Mouse (Mus musculus) left cerebral cortex, postnatal 10 days (tissue): ENCODE results near the gene Ppp4r2. TPM values are rescaled to one million over a fixed set of nuclear protein-coding genes. Genes with fewer than 3 reads are reported as not detected.
"Not testable (repeated sequence)": the region's sequence is repeated elsewhere in the genome, so short reads cannot be mapped to it uniquely, and the experiment has no call there.

Source experiments
- DNase-seq, 2 experiments: peaks; one replicate each; pipeline ENCODE4 v3.0.0; 2021 to 2022; ENCODE audit warnings: low spot score in 2 of 2, mixed read lengths in 1 of 2; ENCODE audit errors: extremely low spot score in 1 of 2
- intact Hi-C: fragments of 180-260 bp; cut with DNase I; formaldehyde crosslinking; loops from one replicate; pipeline ENCODE4 v1.15.1; 2025
- total RNA-seq, 2 experiments: library from RNA; stranded (reverse); gene quantifications; 2 replicates each; pipeline ENCODE4 v1.2.3; 2021

Ppp4r2 gene
- total RNA-seq, 2 experiments from 2014 or later, result 60.3 to 72.8 TPM

DNA sequence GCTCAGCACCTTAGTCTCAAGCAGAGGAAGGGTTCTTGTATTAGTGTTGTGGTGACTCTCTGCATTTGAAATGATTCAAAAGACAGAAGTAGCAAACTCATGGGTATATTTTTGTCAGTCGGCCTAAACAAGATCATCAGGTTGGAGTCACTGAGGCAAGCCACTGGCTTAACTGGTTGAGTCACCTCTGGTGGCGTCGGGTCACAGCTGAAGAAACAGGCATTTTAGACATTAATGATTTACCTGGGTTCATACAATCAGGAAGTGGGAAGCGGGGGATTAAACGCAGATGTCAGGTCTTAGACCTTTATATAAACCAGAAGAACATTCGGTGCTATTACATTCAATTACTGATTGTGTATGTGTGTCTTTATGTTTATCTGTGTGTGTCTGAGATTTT is 7.4 kb upstream of the Ppp4r2 start:
- intact Hi-C loops, result no loop called here
- DNase-seq, result no peak

DNA sequence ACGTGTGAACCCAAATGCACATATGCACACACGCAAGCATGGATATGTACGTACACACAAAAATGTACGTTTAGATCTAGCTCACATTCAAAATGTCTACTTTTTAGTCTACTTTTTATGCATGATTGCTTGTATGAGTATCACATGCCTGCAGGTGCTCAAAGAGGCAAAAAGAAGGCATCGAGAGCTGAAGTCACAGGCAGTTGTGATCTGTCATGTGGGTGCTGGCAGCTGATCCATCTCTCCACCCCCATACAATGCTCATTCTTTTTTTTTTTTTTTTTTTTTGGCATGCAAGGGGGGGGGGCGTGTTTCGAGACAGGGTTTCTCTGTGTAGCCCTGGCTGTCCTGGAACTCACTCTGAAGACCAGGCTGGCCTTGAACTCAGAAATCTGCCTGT is 4.9 kb upstream of the Ppp4r2 start:
- no peak for DNase-seq
- intact Hi-C loops, result no loop called here

DNA sequence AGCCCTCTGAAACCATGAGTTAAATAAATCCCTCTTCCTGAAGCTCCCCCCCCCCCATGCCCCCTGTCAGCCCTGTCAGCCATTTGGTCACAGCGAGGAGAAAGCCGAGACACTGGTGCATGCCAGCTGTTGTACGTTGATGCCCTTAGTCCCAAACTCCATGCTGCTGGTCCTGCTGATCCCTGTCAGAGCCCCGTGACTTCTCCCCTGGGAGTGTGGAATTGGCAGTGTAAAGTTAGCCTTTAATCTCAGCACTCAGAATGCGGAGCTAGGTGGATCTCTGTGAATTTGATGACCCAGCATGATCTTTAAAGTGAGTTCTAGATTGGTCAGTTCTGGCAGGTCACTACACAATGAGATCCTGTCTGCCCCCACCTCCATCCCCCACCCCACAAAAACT is 3.7 kb upstream of the Ppp4r2 start:
- no peak for DNase-seq
- intact Hi-C loops, result loop anchor here (10.0 kb wide), 1 partner anchor 155 kb away; the partner anchor contains the start of gene Shq1

DNA sequence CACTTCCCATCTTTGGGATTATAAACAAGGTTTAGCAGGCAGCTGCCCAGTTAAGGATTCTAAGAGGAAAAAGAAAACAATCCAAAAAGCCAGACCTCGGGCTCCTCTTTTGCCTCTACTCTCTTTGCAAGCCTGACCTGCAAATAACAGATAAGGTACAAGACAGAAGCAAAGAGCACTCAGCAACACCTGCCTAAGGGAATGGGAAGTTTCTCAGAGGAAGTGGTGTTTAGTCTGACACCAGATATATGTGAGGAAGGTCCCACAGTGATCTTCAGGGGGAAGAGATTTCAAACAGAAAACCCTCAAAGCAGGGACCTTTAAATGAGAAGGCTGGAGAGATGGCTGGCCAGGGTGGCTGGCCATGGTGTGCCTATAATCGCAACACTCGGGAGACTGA is 2.2 kb upstream of the Ppp4r2 start:
- no peak for DNase-seq
- intact Hi-C loops, result loop anchor here (10.0 kb wide), 1 partner anchor 156 kb away; the partner anchor contains the start of gene Shq1

DNA sequence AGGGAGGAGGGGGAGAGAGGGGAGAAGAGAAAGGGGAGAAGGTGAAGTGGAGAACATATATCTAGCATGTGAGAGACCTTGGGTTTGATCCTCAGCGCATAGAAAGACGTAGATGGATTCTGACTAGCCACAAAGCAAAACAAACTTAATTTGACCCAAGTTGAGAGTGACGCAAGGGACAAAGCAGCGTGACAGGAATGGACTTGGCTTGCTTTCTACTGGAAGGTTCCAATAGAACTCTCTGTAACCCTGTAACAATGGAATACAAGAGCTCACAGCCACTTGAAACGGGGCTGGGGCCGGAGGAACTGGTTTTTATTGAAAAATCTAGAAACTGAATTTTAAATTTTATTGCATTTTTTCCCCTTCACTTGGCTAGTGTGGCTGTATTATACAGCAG is 1.7 kb upstream of the Ppp4r2 start:
- no peak for DNase-seq
- intact Hi-C loops, result loop anchor here (10.0 kb wide), 1 partner anchor 157 kb away; the partner anchor contains the start of gene Shq1

DNA sequence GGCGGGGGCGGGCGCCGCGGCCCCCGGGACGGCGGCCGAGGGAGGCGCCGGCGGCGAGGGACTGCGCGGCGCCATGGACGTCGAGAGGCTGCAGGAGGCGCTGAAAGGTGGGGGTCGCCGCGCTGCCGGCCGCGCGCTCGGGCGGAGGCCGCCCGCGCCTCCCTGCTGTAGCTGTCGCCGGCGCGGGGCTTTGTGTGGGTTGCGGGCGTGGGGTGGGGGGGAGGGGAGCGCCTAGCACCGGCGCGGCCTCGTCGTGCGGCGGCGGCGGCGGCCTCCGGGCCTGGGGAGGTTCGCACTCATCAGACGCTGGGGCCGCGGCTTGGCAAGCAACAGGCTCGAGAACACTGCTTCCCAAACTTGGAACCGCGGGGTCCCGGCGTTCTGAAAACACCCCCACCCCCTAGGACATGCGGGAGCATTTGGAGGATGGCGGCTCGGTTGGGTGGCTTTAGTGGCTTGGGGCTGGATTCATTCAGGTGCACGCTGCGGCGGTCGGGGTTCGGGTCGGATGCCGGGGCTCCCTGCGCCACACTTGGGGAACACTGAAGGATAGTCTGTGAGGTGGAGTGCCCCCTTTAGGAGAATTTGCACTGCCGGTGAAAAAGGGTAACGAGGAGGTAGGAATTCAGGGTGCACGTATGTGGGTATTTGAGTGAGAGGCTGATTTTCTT is 524 bp downstream of the Ppp4r2 start:
- intact Hi-C loops, result loop anchor here (10.0 kb wide), 1 partner anchor 159 kb away; the partner anchor contains the start of gene Shq1
- DNase-seq, result peak; percentile 32 to 71

DNA sequence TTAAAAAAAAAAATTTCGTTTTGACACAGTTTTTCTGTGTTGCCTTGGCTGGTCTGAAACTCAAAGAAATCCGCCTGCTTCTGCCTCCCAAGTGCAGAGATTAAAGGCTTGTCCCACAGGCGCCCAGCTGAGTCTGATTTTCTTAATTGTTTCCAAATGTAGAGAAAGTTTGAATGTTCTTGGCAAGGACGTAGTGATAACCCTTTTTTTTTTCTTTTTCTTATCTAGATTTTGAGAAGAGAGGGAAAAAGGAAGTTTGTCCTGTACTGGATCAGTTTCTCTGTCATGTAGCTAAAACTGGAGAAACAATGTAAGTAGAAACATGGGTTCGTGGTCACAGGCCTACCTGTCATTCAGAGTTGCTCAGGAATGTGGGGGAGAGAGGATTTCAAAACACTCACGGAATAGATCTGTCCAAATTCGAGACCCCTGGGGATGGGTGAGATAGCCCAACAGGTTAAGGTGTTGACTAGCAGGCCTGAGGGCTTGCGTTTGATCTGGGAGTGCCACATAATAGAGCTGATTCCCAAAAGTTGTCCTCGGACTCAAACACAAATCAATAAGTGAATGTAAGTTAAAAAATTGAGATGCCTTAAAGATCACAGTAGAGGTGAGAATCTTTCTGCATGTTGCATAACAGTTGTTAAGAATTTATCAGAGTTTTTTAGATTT is 1.2 kb downstream of the Ppp4r2 start:
- DNase-seq, result no peak
- intact Hi-C loops, result loop anchor here (10.0 kb wide), 1 partner anchor 160 kb away; the partner anchor contains the start of gene Shq1

DNA sequence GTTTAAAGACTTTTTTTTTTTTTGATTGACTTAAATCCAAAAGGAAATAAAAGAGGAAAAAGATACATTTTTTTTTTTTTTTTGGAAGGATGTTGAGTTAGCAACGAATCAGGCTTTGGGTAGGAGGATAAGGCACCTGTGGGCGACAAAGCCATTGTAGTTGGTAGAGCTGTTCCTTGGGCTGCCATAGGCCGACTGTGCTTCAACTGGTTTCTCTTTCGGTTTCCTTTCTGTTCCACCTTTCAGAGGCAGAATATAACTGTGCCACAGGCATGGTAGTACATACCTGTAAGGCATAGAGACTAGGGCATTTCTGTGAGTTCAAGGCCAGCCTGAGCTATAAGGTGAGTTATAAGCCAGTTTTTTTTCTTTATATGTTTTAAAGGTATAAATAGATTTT is 11.6 kb downstream of the Ppp4r2 start:
- intact Hi-C loops, result no loop called here
- no peak for DNase-seq

DNA sequence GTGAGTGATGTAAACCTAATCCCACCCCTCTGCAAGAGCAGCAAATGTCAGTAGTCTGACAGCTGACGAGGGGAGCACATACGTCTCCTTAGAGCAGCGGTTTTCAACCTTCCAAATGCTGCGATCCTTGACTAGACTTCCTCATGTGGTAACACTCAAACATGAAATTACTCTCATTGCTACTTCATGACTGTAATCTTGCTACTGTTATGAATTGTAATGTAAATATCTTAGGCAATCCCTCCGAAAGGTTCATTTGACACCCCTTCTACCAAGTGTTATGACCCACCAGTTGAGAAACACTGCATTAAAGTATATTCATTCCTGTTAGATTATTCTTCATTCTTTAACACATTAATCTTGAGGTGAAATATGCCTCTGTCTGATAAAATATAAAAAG is 13.8 kb downstream of the Ppp4r2 start:
- intact Hi-C loops, result no loop called here
- DNase-seq, result no peak

DNA sequence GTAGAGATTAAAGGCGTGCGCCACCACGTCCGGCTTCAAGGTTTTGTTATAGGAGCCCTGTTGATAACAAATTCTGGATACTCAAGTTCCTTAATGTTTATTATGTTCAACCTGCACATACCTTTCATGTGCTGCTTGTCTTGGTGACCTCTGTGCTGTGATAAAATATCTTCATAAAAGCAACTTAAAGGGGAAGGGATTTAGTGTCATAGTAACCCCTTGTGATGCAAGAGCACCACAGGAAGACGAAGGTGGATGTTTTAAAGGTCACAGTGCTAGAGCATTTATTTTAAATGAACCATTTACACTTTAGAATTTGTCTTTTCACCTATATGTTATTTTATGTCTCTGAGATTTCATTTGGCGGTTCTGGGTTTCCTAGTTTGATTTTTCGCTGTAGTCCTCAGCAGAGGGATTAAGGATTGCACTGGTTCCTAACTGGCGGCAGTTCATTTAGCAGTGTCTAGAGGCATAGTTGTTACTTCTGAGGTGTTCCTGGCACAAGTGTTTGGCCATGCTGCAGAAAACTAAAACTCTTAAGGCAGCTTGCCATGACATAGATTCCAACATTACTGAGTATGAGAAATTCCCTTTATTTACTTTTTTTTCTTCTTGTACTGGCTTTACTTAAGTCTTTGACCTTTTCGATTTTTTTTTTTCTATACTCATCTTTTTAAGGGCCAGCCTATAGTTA is 15.4 kb downstream of the Ppp4r2 start:
- no peak for DNase-seq
- intact Hi-C loops, result no loop called here

DNA sequence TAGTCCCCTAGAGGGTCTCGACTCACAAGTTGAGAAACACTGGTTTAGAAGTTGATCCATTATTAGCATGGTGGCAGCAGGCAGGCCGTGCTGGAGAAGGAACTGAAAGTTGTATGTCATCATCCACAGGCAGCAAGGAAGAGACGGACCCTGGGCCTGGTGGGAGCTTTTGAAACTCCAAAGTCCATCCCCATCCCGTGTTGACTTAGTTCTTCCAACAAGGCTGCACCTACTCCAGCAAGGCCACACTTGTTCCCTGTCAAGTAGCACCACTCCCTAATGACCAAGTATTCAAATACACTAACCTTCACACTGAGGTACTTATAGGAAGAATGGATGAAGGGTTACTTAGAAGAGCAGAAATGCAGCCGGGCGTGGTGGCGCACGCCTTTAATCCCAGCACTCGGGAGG is 17.3 kb downstream of the Ppp4r2 start:
- no peak for DNase-seq
- intact Hi-C loops, result no loop called here

DNA sequence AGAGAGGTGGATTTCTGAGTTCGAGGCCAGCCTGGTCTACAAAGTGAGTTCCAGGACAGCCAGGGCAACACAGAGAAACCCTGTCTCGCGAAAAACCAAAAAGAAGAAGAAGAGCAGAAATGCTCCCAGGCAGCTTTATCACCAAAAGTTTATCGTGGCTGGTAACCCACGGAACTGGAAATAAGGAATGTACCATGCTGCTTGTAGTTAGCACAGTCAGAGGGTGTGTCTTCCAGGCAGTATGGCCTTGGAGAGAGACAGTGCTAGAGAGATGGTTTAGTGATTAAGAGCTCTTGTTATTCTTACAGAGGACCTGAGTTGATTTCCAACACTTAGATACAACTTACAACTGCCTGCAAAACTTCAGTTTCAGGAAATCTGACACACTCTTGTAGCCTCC is 17.7 kb downstream of the Ppp4r2 start:
- no peak for DNase-seq
- intact Hi-C loops, result no loop called here

DNA sequence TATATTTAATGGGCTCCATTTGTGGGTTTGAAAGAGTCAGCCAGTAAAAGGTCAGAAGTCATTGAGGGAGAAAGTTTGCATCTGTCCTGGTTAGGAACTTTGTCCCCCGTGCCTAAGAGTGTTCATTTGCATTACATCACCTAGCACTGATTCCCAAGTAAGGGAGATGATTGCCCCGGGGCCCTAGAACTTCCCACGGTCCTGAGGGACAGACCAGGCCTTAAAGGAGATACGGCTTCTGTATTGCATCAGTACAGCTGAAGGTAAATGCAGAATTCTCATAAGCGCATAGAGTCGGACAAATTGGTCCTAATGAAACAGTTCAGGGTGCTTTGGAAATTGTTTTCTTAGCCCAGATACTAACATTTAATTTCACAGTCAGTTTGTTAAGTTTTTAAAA is 31.9 kb downstream of the Ppp4r2 start:
- no peak for DNase-seq
- intact Hi-C loops, result no loop called here

DNA sequence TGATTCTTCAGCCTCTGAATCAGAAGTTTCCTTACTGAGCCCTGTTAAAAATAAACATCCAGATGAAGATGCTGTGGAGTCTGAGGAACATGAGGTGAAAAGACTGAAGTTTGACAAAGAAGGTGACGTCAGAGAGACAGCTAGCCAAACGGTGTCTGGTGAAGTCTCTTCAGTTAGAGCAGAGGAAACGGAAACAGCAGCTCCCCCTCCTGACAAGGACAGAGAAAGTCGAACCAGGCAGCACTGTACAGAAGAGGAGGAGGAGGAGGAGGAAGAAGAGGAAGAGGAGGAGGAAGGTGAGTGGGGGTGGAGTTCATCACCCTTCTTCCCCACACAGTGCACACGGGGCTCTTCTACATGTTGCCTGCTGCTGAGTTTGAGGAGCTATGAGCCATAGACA is 32.4 kb downstream of the Ppp4r2 start:
- intact Hi-C loops, DNase-seq: not testable (repeated sequence)

DNA sequence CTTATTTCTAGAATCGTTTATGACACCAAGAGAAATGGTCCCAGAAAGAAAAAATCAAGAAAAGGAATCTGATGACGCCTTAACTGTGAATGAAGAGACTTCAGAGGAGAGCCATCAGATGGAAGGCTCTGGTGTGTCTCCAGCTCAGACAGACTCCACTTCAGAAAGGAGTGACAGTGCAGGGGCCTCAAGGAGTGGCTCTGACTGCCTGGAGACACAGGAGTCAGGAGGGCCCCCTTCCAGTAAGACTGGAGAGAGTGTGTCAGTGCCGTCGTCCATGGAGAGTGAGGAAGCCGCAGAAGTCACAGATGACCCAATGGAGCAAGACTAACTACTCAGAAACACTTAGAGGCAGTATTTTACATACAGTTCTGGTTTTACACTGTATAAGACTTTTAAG is 32.8 kb downstream of the Ppp4r2 start:
- intact Hi-C loops, DNase-seq: not testable (repeated sequence)

DNA sequence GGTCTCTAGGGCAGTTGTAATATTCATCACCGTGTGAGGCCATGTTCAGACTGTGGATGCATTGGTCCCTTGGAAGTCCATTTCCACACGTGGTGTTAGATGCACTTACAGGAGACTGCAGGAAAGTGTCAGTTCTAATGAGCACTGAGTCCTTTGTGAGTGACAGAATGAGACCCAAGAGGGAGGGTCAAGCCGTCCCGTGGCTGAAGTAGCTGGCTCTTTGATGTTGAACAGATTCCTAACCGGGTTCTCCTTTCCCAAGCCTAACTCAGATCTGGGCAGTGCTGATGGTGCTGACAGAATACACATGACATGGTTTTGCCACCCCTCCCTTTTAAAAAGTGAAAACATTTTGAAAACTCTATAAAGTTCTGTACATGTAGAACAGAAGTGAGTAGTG is 35.4 kb downstream of the Ppp4r2 start:
- intact Hi-C loops, result no loop called here
- DNase-seq, result no peak

DNA sequence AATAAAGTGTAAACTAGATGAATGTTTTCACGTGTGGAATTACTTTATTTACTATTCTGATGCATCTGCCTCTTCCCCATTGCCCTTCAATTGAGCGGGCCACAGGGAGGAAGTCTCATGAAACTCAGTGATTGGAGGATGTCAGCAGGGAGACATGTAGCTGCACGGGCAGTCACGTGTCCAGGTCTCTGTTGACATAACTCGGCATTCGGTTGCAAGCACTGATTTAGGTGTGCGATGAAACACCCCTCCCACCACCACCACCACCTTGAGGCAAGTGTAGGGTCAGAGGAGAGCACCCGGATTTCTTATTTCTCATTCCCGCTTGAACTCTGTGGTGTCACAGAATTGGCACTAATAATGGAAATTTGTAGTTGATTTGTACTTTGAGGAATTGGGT is 36.5 kb downstream of the Ppp4r2 start:
- intact Hi-C loops, result loop anchor here (10.0 kb wide), 1 partner anchor 1195 kb away; no protein-coding TSS in a partner anchor
- no peak for DNase-seq

DNA sequence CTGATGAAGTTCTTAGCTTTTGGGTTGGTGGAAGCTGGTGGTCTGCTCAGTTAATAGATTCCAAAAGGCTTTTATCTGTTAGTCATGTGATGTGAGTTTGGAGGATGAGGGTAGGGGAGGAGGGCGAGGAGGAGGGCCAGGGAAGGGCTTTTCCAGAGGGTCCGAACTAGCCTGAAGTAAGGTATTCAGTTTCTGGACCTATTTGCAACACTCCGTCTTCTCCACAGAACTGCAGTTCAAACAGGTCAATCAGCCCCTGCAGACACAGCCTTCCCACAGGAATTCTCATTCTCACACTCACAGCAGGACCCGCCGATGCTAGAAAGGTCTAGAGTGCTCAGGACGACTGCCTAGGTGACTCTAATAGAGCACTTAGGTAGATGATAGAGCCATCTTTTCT is 39.8 kb downstream of the Ppp4r2 start:
- intact Hi-C loops, result loop anchor here (10.0 kb wide), 1 partner anchor 1198 kb away; no protein-coding TSS in a partner anchor
- no peak for DNase-seq

DNA sequence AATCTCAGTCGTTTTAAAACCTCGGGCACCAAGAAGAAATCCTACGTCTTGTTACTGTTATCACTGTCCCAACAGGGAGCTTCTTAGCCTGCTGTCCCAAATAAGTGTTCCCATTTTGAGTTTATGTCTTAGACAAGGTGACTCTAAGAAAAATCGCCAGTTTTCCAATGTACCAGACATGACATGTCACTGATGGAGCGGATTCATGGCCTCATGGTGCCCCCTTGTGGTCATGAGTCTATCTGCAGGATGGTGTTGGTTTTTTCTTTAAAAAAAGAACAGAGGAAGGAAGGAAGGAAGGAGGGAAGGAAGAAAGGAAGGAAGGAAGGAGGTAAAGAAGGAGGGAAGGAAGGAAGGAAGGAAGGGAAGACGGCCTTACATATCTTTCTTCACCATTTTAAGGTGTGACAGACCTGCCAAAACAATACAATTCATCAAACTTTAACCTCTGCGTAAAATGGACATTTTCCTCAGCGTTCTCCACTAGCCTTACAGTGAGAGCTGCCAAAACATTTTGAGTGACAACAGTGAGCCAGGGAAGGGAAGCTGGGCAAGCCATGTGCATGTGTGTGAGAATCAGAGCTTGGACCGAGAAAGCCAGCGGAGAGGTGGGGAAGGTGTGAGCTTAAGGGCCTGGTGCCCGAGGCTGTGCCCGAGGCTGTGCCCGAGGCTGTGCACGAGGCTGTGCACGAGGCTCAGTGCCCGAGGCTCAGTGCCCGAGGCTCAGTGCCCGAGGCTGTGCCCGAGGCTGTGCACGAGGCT is 42.6 kb downstream of the Ppp4r2 start:
- intact Hi-C loops, result loop anchor here (2.0 to 10.0 kb wide), 2 partner anchors 205 to 1201 kb away; partner anchors contain the start of gene Shq1
- peak; percentile 66 to 72 for DNase-seq
